Mouse (Mus musculus): ENCODE results near the gene Knstrn.

DNA sequence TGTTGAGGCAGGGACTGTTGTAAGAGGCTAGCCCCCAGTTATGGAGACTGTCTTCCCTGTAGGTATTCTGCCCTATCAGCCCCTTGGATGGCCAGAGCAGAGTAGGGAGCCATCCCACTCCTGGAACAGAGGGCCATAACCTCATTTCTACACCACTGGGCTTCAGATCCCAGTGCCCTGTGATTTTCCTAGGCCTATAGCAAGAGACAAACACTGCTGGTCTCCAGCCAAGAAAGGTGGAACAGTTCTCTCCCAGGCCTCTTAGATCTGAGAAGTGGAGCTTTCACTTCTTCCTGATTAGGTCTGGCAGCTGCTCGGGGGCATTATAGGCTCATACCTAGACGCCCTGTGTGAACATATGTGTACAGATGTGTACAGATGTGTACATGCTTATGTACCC is 37.5 kb upstream of the Knstrn start:
- no peak for TF ChIP-seq CTCF (IDR thresholded peaks at IDR 0.05)
- no peak for TF ChIP-seq EP300 (IDR thresholded peaks at IDR 0.05; ENCODE audit: insufficient read depth, low read depth, low read length)
